Mouse (Mus musculus): ENCODE measurements at regions not wholly inside any gene's neighbourhood (a gene's known extent, or its start where the extent isn't known, plus 50 kb on each side); places are given as distances from the start of the nearest gene placed in this dataset.

GRCm38 (mm10) chr17:45966736-45967135, 65.4 kb downstream of the Vegfa start:
- no peak for DNase-seq (ENCODE audit: low spot score in 2 of 2)

GRCm38 (mm10) chr17:45964031-45964430, 68.1 kb downstream of the Vegfa start:
- no peak for DNase-seq (ENCODE audit: low spot score in 2 of 2)

GRCm38 (mm10) chr17:45963332-45963731, 68.8 kb downstream of the Vegfa start:
- DNase-seq (ENCODE audit: low spot score in 2 of 2) = no peak

GRCm38 (mm10) chr17:45961626-45962319, 70.4 kb downstream of the Vegfa start:
- DNase-seq (ENCODE audit: low spot score in 2 of 2) = no peak

GRCm38 (mm10) chr17:45958094-45958881, 73.9 kb downstream of the Vegfa start:
- DNase-seq (ENCODE audit: low spot score in 2 of 2) = no peak

GRCm38 (mm10) chr17:45955481-45955880, 76.7 kb downstream of the Vegfa start:
- DNase-seq (ENCODE audit: low spot score in 2 of 2) = no peak

GRCm38 (mm10) chr17:45954824-45955223, 77.3 kb downstream of the Vegfa start:
- no peak for DNase-seq (ENCODE audit: low spot score in 2 of 2)

- DNase-seq (ENCODE audit: low spot score in 2 of 2) = no peak
Measured at GRCm38 (mm10) chr17:45953523-45953922, 78.6 kb downstream of the Vegfa start.

- DNase-seq (ENCODE audit: low spot score in 2 of 2) = no peak
Measured at GRCm38 (mm10) chr17:45950533-45951164, 81.5 kb downstream of the Vegfa start.

- no peak for DNase-seq (ENCODE audit: low spot score in 2 of 2)
Measured at GRCm38 (mm10) chr17:45949141-45949540, 83.0 kb downstream of the Vegfa start.

- no peak for DNase-seq (ENCODE audit: low spot score in 2 of 2)
Measured at GRCm38 (mm10) chr17:45948314-45948935, 83.7 kb downstream of the Vegfa start.

GRCm38 (mm10) chr17:45945005-45945404, 87.2 kb downstream of the Vegfa start:
- DNase-seq (ENCODE audit: low spot score in 2 of 2) = no peak

GRCm38 (mm10) chr17:45943244-45943643, 88.9 kb downstream of the Vegfa start:
- DNase-seq (ENCODE audit: low spot score in 2 of 2) = no peak

GRCm38 (mm10) chr17:45941890-45942375, 90.2 kb downstream of the Vegfa start:
- DNase-seq (ENCODE audit: low spot score in 2 of 2) = no peak

GRCm38 (mm10) chr17:45940121-45940813, 91.9 kb downstream of the Vegfa start:
- DNase-seq (ENCODE audit: low spot score in 2 of 2) = no peak

GRCm38 (mm10) chr17:45938284-45938683, 93.9 kb downstream of the Vegfa start:
- DNase-seq (ENCODE audit: low spot score in 2 of 2) = no peak

- DNase-seq (ENCODE audit: low spot score in 2 of 2) = no peak
Measured at GRCm38 (mm10) chr17:45936577-45936976, 95.6 kb downstream of the Vegfa start.

- no peak for DNase-seq (ENCODE audit: low spot score in 2 of 2)
Measured at GRCm38 (mm10) chr17:45935291-45935690, 96.9 kb downstream of the Vegfa start.

- no peak for DNase-seq (ENCODE audit: low spot score in 2 of 2)
Measured at GRCm38 (mm10) chr17:45934002-45934401, 98.2 kb downstream of the Vegfa start.

GRCm38 (mm10) chr17:45933034-45933433, 99.1 kb downstream of the Vegfa start:
- no peak for DNase-seq (ENCODE audit: low spot score in 2 of 2)

GRCm38 (mm10) chr17:45932611-45933010, 99.6 kb downstream of the Vegfa start:
- no peak for DNase-seq (ENCODE audit: low spot score in 2 of 2)

Data from natural killer cell, adult 2 months (primary cell).